Mouse (Mus musculus): ENCODE data around the gene Arhgap4. TPM values are rescaled to one million over a fixed set of nuclear protein-coding genes. Genes with fewer than 3 reads are reported as not detected.
A peak's percentile ranks its signal among the peaks of the same experiment; 100 is the strongest.

Arhgap4 gene
- total RNA-seq, 2 experiments from 2014 or later = 5.3 to 5.4 TPM

DNA sequence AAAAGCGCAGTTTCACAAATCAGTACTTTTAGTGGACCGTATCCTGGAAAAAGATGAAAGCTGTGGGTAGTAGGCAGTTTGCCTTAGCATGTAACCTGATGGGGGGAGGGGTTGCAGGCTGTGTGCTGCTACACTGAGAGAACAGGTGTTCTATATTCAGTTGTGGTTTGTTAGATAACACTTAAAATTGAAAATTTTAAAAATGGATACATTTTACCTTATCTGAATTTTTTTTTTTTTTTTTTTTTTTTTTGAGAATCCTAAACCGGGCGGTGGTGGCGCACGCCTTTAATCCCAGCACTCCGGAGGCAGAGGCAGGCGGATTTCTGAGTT is 846 bp upstream of the Arhgap4 start:
- intact Hi-C loops (cut with DNase I) = no loop called here
- DNase-seq (ENCODE audit: extremely low spot score in 1 of 2, low spot score in 2 of 2) = no peak

DNA sequence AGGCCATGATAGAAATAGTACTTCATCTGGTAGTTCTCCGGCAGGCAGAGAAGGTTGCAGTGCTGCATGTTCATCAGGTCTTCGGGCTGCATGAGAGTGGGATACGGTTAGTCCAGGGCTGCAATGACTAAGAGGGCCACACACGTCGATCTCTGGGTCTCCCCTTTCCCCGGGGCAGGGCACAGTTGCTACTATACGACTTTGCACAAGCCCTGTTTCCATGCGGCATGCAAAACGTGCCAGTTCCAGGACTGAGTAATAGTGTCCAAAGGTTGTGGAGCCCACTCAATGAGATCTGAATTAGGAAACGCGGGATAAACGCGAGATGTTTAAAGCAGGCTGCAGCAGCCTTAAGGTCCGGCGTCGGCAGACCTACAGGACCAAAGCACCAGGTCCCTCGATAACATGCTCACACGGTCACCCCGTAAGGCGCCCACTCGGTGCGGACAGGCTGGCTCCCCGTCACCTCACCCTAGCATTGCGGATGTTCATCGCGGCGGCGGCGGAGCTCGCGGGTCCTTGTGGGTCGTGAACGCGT is 316 bp downstream of the Arhgap4 start:
- intact Hi-C loops (cut with DNase I) = no loop called here
- no peak for DNase-seq (ENCODE audit: extremely low spot score in 1 of 2, low spot score in 2 of 2)

DNA sequence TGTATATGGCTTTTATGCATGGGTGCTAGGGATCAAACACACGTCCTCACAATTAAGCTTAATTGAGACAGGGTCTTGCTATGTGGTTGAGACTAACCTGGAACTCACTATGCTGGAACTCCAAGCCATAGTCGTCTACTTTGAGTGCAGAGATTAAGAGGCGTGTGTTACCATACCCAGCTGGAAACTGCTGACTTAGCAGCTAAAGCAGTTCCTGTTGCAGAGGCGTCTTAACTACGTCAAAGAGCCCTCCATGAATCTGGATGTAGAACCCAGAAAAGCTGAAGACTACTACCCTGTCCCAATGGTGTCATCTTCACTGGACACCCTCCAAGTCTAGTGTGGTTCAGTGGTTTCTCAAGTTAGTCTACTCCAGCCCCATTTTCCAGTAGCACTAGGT is 3.0 kb downstream of the Arhgap4 start:
- DNase-seq (ENCODE audit: extremely low spot score in 1 of 2, low spot score in 2 of 2) = no peak
- intact Hi-C loops (cut with DNase I) = no loop called here

DNA sequence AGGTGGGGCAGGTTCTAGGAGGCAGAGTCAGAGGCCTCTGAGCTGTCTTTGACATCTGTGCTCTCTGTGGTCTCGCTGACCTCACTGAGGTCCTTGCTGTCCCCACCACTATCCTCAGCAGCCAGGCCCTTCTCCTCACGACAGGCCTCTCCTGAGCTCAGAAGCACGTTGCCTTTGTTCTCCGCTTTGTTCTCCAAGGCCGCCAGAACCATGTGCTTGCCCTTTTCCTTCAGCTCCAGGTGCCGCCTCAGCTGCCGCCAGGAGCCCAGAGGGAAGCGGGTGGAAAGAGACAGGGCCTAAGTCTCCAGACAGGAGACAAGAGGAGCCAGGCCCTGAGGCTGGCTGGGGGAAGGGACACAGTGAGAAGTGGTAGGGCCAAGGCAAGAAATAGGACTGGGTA is 4.7 kb downstream of the Arhgap4 start:
- intact Hi-C loops (cut with DNase I) = no loop called here
- DNase-seq (ENCODE audit: extremely low spot score in 1 of 2, low spot score in 2 of 2) = no peak

DNA sequence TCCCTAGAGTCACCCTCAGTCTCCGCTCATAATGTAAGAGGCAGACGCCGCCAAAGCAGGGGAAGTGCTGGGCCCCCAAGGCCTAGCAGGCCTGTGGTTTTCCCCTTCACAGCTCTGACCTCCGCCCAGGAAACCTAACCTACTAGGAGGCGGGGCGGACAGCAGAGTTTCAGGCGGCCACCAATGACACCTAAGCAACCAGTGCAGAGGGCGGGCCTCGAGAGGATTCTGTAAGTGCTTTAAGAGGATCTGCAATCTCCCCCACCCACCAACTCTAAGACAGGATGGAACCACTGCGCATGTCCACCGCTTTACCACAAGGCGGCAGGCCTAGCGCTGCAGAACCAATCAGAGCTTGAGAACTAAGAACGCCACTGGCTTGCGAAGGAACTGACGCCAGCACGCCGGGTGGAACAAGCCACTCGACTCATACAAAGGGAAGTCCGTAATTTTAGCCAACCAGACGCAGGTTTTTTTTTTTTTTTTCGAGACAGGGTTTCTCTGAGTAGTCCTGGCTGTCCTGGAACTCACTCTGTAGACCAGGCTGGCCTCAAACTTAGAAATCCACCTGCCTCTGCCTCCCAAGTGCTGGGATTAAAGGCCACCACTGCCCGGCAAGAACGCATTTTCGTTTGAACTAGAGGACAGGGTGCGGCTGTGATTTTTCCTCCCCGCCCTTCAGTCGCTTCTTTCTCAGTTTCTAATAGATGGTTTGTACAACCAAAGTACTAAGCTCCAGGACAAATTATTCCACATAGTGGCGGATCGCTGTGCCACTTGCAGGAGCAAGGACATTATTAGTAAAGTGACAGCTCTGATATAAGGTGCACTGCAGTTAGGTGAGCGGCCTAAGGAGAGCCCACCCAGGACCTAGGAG is 6.6 kb downstream of the Arhgap4 start:
- intact Hi-C loops (cut with DNase I) = no loop called here
- peak; percentile 86 to 93 for DNase-seq (ENCODE audit: extremely low spot score in 1 of 2, low spot score in 2 of 2)

DNA sequence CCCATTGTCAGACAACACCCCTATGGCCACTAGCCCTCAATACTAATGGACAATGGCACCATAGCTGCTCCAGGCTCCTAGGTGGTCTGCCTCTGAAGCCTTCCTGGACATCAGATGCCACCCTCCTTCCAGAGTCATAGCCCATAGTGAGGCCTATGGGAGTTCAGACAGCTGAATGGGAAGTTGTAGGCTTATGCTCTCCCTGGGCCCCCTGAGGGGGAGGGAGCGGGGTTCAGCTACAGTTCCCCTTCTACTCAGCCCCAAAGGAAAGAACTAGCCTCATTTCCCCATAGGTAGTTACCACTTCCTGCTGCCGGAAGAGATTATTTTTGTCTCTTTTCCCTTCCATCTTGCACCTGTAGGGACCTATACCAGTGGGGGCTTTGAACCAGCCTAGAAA is 10.1 kb downstream of the Arhgap4 start:
- intact Hi-C loops (cut with DNase I) = no loop called here
- DNase-seq (ENCODE audit: extremely low spot score in 1 of 2, low spot score in 2 of 2) = no peak

DNA sequence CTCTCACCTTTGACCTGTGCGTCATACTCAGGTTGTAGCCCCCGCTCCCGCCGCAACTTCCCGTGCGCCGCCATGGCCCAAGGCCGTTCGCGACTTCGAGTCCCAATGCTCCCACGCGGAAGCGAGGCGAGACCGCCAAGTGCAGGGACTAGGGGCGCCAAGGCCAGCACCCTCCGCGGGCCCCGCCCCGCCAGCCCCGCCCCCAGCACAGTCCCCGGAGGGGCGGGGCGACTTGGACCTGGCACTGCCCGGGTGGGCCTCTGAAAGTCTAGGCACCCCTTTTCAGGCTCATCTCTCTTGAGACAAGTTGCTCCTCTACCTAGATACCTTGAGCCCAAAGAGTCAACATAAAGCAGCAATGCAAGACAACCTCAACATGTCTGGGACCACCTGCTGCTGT is 10.5 kb downstream of the Arhgap4 start:
- intact Hi-C loops (cut with DNase I) = no loop called here
- peak in 1 of 2 experiments; percentile 39 for DNase-seq (ENCODE audit: extremely low spot score in 1 of 2, low spot score in 2 of 2)

DNA sequence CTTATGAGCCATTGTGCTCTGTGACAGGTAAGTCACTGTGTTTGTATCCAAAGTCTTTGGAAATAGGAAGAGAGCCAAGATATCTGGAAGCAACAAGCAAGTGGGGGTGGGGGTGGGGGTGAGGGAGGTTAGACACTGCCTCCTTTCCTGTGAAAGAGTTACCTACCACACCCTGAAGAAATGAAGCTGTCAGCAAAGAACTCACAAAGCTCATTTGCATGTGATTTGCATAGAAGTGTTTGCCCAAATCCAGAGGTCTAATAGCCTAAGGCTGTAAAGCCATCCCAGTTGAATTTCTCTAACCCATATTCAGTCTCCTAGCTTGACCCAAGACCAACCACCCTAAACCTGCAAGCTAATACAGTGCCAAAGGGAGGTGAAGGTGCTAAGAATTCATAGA is 11.2 kb downstream of the Arhgap4 start:
- intact Hi-C loops (cut with DNase I) = no loop called here
- no peak for DNase-seq (ENCODE audit: extremely low spot score in 1 of 2, low spot score in 2 of 2)

DNA sequence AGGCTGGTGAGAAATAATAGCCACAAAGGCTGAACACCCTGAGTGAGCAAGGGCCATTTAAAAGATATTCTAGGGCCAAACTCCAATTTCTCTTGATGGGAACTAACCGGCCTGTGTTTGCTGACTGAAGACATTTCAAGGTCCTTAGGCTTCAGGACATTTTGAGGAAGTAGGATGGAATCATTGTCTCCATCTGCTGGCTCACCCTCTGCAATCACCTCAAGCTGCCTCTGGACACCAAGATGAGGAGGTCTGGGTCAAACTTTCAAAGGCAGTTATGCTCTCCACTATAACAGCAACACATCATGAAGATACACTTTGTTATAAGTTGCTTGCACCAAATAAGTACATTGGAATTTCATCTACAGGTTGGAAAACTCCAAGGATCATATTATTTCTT is 11.6 kb downstream of the Arhgap4 start:
- DNase-seq (ENCODE audit: extremely low spot score in 1 of 2, low spot score in 2 of 2) = no peak
- intact Hi-C loops (cut with DNase I) = no loop called here

DNA sequence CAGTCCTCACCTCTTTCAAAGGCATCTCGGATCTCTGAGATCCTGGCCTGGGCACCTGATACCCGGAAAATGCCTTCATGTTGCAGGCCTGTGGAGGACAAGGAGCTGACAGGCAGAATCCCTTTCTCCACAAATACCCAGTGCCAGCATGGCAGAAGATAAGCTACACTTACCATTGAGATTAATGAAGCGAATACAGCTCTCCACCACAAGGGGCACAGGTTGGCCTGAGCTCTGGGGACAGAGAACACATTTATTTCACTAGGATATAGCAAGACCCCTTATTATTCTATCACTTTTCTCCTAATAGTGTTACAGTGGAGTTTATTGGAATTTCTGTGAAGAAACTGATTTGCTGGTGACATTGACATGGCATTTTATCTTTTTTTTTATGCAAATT is 23.7 kb downstream of the Arhgap4 start:
- no peak for DNase-seq (ENCODE audit: extremely low spot score in 1 of 2, low spot score in 2 of 2)
- intact Hi-C loops (cut with DNase I) = no loop called here

DNA sequence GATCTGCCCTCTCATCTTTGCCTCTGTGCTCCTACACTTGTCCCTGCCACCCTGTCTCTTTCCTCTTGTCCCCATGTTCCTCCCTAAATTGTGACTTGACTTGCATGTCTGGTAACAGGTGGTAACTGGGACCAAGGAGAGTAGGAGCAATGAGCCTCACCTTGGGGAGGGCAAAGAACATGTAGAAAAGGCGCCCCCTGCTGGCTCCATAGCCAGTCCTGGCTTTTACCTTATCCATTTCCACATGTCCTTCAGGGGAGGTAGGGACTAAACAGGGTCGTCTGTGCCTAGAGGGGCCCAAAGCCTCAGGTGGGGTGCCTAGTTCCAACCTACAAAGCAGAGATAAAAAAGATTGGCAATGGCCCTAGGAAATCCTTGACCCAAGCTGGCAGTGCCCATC is 26.0 kb downstream of the Arhgap4 start, which contains the start of gene L1cam:
TSS of gene L1cam (minus strand) at position 387 of the 400 bp plus-strand sequence.
- intact Hi-C loops (cut with DNase I) = no loop called here
- DNase-seq (ENCODE audit: extremely low spot score in 1 of 2, low spot score in 2 of 2) = no peak

DNA sequence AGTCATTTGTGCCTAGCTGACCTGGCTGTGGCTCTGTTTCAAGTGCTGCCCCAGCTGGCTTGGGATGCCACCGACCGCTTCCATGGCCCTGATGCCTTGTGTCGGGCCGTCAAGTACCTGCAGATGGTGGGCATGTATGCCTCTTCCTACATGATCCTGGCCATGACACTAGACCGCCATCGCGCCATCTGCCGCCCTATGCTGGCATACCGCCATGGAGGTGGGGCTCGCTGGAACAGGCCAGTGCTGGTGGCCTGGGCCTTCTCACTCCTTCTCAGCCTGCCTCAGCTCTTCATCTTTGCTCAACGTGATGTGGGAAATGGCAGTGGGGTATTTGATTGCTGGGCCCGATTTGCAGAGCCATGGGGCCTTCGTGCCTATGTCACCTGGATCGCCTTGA is 28.8 kb downstream of the Arhgap4 start:
- intact Hi-C loops (cut with DNase I) = no loop called here
- no peak for DNase-seq (ENCODE audit: extremely low spot score in 1 of 2, low spot score in 2 of 2)

DNA sequence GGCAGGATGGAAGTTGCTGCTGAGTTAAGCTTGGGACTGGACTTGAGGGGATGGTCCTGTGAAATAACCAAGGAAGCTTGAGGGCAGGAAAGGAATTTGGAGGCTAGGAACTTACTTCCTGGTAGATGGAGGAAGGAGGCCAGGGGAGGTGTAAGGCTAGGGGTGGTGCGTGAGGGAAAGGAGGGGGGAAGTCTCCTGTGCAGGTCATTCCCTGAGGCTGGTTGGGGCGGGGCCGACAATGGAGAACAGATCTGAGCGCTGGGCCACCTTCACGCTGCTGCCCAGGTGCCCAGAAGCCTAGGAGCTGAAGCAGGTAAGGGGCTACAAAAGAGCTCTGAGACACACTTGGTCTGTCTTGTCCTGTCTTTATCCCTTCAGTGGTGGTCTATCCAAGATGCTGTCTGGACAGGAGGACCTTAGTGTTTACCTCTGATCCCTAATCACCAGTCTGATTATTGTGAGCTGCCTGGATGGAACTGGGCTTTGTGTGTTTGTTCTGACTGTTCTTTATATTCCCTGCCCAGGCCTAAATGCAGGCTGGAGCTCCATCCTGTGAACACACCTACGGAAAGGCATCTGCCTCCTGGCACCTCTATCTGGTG is 30.0 kb downstream of the Arhgap4 start, which contains the start of gene Avpr2:
TSS of gene Avpr2 (plus strand) at position 552 of the 602 bp plus-strand sequence.
- intact Hi-C loops (cut with DNase I) = no loop called here
- no peak for DNase-seq (ENCODE audit: extremely low spot score in 1 of 2, low spot score in 2 of 2)

DNA sequence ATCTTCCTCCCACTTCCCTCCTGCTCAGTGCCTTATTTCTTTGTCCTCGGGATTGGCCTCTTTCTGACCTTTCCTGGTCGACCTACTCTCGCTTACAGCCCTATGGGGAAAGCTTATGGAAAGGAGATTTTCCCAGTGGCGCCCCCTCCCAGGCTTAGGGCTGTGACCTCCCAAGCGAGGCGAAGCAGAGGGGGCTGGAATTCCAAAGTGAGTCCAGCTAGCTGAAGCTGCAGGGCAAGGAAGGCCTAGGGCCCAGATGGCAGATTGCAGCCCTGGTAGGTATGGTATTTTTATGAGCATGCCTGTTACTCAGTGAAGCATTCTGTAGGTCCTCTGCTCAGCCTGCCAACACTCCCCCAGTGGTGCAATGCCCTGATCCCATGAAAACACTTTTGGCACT is 40.2 kb downstream of the Arhgap4 start:
- intact Hi-C loops (cut with DNase I) = no loop called here
- no peak for DNase-seq (ENCODE audit: extremely low spot score in 1 of 2, low spot score in 2 of 2)

DNA sequence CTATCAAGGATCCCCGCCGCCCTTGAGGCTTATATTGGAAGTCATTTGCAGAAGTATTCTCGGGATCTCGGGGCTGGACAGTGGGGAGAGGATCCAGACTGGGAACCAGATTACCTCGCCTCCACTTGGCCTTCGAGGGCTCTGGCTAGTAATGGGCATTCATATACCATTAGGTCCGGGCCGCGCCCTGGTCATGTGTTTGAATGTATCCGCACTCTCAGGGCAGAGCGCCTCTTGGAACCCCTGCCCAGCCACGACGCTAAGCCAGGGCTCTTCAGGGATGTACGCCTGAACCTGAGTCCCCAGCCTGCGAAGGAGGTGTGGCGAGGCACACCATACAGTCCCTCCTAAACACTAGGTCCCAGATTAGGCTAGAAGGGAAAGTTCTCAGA is 40.6 kb downstream of the Arhgap4 start:
- intact Hi-C loops (cut with DNase I) = no loop called here
- DNase-seq (ENCODE audit: extremely low spot score in 1 of 2, low spot score in 2 of 2) = no peak

DNA sequence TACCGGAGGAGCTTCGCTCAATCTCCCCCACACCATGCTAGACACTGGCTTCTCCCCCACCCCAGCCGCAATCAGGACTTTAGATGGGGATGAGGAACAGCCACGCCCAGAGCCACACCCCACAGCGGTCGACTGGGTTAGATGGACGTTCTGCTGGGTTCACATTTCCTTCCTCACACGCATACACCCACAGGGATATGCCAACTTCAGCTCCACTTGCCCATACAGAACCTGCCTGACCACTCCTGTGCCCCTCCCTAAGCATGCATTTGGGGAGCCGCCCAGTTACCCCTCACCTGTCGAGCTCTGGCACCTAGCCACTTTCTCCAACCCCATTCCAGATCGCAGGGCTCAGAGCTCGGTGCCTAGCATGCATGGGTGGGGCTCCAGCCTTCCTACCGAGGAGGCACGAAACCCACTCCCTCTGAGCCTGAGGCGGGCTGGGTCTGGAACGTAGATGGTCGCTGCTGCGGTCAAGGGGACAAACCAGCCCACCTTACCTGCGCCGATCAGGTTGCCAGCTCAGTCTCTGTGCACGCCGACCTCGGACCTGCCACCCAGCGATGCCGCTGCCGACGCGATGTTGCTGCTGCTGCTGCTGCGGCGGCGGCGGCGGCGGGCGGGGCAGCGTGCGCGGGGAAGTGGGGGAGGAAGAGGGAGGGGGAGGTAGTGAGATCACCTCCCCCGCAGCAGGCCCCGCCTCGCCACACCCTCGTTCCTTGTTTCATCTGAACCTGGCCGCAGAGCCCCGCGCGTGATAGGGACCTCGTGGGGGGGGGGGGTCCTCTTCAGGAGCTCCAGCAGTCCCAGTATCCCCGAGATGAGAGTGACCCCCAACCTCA is 41.3 kb downstream of the Arhgap4 start:
- DNase-seq (ENCODE audit: extremely low spot score in 1 of 2, low spot score in 2 of 2) = peak in 1 of 2 experiments; percentile 52
- intact Hi-C loops (cut with DNase I) = no loop called here

DNA sequence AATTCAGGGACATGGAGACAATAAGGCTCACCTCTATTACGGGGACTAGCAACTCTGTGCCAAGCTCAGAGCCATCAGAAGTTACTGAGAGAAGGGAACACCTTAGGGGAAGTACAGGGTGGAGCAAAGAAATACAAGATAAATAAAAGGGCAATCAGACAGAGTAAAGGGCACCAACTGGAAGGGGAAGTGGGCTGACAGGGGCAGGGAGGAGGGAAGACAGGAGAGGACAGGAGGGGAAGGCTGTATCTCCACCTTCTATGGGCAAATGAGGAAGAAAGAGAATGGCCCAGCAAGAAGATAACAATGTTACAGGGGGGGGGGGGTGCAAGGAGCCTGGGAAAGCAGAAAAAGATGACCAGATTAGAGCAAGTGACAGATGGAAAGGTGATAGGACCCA is 44.7 kb downstream of the Arhgap4 start:
- no peak for DNase-seq (ENCODE audit: extremely low spot score in 1 of 2, low spot score in 2 of 2)
- intact Hi-C loops (cut with DNase I) = no loop called here

DNA sequence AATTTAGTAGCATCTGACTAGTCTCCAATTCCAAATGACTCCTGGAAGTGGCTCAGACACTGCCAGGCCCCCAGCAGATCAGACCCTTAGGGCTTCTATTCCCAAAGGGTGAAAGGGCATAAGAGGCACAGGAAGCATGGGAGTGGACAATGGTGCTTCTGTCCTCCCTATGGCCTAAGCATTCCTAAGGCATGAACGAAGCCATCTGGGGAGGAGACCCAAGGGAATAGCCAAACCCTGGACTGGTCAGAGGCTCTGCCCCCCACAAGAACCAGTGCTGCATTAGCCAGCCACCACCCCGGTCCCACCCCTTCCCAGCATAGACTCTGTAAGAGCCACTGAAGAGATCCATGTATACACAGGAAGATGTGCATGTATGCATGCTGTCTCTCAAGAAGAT is 45.8 kb downstream of the Arhgap4 start:
- intact Hi-C loops (cut with DNase I) = no loop called here
- no peak for DNase-seq (ENCODE audit: extremely low spot score in 1 of 2, low spot score in 2 of 2)

DNA sequence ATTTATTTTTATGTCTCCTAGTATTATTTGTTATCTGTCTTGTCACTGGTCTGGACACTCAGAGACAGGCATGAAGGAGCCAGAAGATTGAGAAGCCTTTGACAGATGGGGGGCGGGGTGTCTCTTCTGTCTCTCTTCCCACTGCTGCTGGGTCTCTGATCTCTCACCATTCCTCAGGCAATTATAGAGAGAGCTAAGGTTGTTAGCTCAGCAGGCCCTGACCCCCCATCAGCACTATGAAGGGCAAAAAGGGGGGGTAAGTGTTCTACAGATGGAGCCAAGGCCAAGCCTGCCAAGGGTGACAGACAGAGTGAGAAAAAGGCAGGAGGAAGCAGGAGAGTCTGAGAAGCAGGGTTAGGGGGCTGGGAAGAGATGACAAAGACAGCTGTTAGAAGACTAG is 49.7 kb downstream of the Arhgap4 start:
- intact Hi-C loops (cut with DNase I) = no loop called here

More for the DNA sequence above, 49.7 kb downstream of the Arhgap4 start:
- no peak for DNase-seq (ENCODE audit: extremely low spot score in 1 of 2, low spot score in 2 of 2)
